Comparison of ENCODE assay signal across 14 mouse cellular contexts in genomic region chr14:22168077-22168794, GRCm38 (mm10).
A peak's percentile ranks its signal among the peaks of the same experiment; 100 is the strongest.
DNase-seq lines count a peak whose midpoint lies in the region; ATAC-seq lines count a peak whose summit lies in the region.
"Had no signal": no experiment of that assay in that cellular context is flagged by ENCODE, and none has a peak within 500 bp of the region (broad histone marks: within the 10 kb centered on the region; RNA-seq: fewer than 3 reads in every experiment).

No protein-coding gene starts in this region.

- peaks cover 7% of the 10 kb centered on the region for H3K4me1 ChIP-seq in heart, embryonic 11.5 days (ENCODE audit: control insufficient read depth, insufficient read depth, low read length)
- peaks cover 26% of the 10 kb centered on the region for H3K4me1 ChIP-seq in lung, embryonic 15.5 days
- peaks cover 24% of the 10 kb centered on the region for H3K4me1 ChIP-seq in hindbrain, embryonic 12.5 days
- peaks cover 27% of the 10 kb centered on the region for H3K4me1 ChIP-seq in neural tube, embryonic 12.5 days
- H3K4me1 ChIP-seq: liver, embryonic 13.5 days had no signal

- H3K4me2 ChIP-seq in heart, embryonic 11.5 days: peak overlapping the region; percentile 17; the same call in 1 of the 2 replicates
- H3K4me2 ChIP-seq in lung, embryonic 15.5 days: peak overlapping the region; percentile 26
- peak overlapping the region; percentile 38 for H3K4me2 ChIP-seq in hindbrain, embryonic 12.5 days (replicated peaks)
- peak overlapping the region; percentile 53 for H3K4me2 ChIP-seq in neural tube, embryonic 12.5 days (replicated peaks)
- H3K4me2 ChIP-seq: liver, embryonic 13.5 days; midbrain, embryonic 11.5 days had no signal

- intact Hi-C loops in heart, postnatal 36 days (cut with DNase I): no loop called here
- intact Hi-C loops in left cerebral cortex, postnatal 25 days (cut with DNase I): no loop called here

- ATAC-seq in heart, embryonic 11.5 days (replicated peaks; ENCODE audit: insufficient number of reproducible peaks, low FRiP score, low TSS enrichment): no peak; the same call in 1 of the 2 replicates
- peak; percentile 49 for ATAC-seq in lung, embryonic 15.5 days (ENCODE audit: borderline replicate concordance, extremely low read depth, low FRiP score, low TSS enrichment)
- ATAC-seq in hindbrain, embryonic 12.5 days (ENCODE audit: low FRiP score): peak; percentile 47; the same call in 1 of the 2 replicates
- peak; percentile 60 for ATAC-seq in neural tube, embryonic 12.5 days (ENCODE audit: low FRiP score, low read depth)
- ATAC-seq: activated CD4-positive, CD25-positive, alpha-beta regulatory T cell, adult 4 months had no signal

- DNase-seq in heart, postnatal 36 days: no peak
- no peak for DNase-seq in lung, postnatal 25 days (ENCODE audit: low spot score)
- DNase-seq in left cerebral cortex, postnatal 25 days (ENCODE audit: low spot score in 2 of 2): no peak
- DNase-seq in spleen, adult 18-20 months: no peak
- DNase-seq: cerebellum, postnatal 36 days; heart, postnatal 4 days; liver, embryonic 13.5 days; right cerebral cortex, postnatal 4 days had no signal

- H3K9me3 ChIP-seq in heart, embryonic 11.5 days (replicated peaks; ENCODE audit: control insufficient read depth, low read length): no peaks in the 10 kb centered on the region
- no peaks in the 10 kb centered on the region for H3K9me3 ChIP-seq in lung, embryonic 15.5 days
- no peaks in the 10 kb centered on the region for H3K9me3 ChIP-seq in hindbrain, embryonic 12.5 days (replicated peaks)
- H3K9me3 ChIP-seq in neural tube, embryonic 12.5 days: no peaks in the 10 kb centered on the region
- H3K9me3 ChIP-seq: liver, embryonic 13.5 days had no signal

- H3K36me3 ChIP-seq in heart, embryonic 11.5 days (ENCODE audit: control insufficient read depth, insufficient read depth, low read length): no peaks in the 10 kb centered on the region
- H3K36me3 ChIP-seq in lung, embryonic 15.5 days: no peaks in the 10 kb centered on the region
- no peaks in the 10 kb centered on the region for H3K36me3 ChIP-seq in hindbrain, embryonic 12.5 days
- no peaks in the 10 kb centered on the region for H3K36me3 ChIP-seq in neural tube, embryonic 12.5 days
- H3K36me3 ChIP-seq: liver, embryonic 13.5 days had no signal

- no peak overlapping the region for H3K27ac ChIP-seq in heart, embryonic 11.5 days (ENCODE audit: low read depth, low read length)
- no peak overlapping the region for H3K27ac ChIP-seq in lung, embryonic 15.5 days
- H3K27ac ChIP-seq in hindbrain, embryonic 12.5 days: peak overlapping the region; percentile 76
- peak overlapping the region; percentile 81; the same call in 1 of the 2 replicates for H3K27ac ChIP-seq in neural tube, embryonic 12.5 days
- H3K27ac ChIP-seq: liver, embryonic 13.5 days had no signal

- H3K27me3 ChIP-seq in heart, embryonic 11.5 days (ENCODE audit: control insufficient read depth, insufficient read depth, low read length): no peaks in the 10 kb centered on the region
- no peaks in the 10 kb centered on the region; the same call in 1 of the 2 replicates for H3K27me3 ChIP-seq in lung, embryonic 15.5 days
- 0 out of 2 replicates have a peak, but pooled peaks cover 3% of the 10 kb centered on the region for H3K27me3 ChIP-seq in hindbrain, embryonic 12.5 days
- H3K27me3 ChIP-seq in neural tube, embryonic 12.5 days (replicated peaks): no peaks in the 10 kb centered on the region

- H3K4me3 ChIP-seq in heart, embryonic 11.5 days (ENCODE audit: low read depth, low read length): no peak overlapping the region
- H3K4me3 ChIP-seq in lung, embryonic 15.5 days: no peak overlapping the region
- no peak overlapping the region for H3K4me3 ChIP-seq in hindbrain, embryonic 12.5 days
- H3K4me3 ChIP-seq in neural tube, embryonic 12.5 days: 0 out of 2 replicates have a peak overlapping the region, but pooled peaks have one; percentile 11
- H3K4me3 ChIP-seq: liver, embryonic 13.5 days had no signal

- H3K9ac ChIP-seq in heart, embryonic 11.5 days (ENCODE audit: low read depth, low read length): no peak overlapping the region
- H3K9ac ChIP-seq in lung, embryonic 15.5 days: no peak overlapping the region
- peak overlapping the region; percentile 32; the same call in 1 of the 2 replicates for H3K9ac ChIP-seq in hindbrain, embryonic 12.5 days
- H3K9ac ChIP-seq in neural tube, embryonic 12.5 days: peak overlapping the region; percentile 52; the same call in 1 of the 2 replicates
- H3K9ac ChIP-seq: liver, embryonic 13.5 days had no signal

- WGBS in heart, embryonic 11.5 days (ENCODE audit: insufficient replicate concordance): 35% methylated on average over 11 of the region's 11 CpGs
- WGBS in lung, embryonic 15.5 days: 24% methylated on average over 11 of the region's 11 CpGs
- 29% methylated on average over 11 of the region's 11 CpGs for WGBS in hindbrain, embryonic 12.5 days
- 6% methylated on average over 11 of the region's 11 CpGs for WGBS in neural tube, embryonic 12.5 days

Comparison
In these comparisons a context has a peak if more than half of its experiments do, and no peak if none do; other contexts are left out.
1. H3K27ac ChIP-seq: peak in hindbrain, embryonic 12.5 days (single experiment) and neural tube, embryonic 12.5 days (single experiment); none in heart, embryonic 11.5 days (single experiment) and lung, embryonic 15.5 days (single experiment).
2. H3K9ac ChIP-seq: peak in hindbrain, embryonic 12.5 days (single experiment) and neural tube, embryonic 12.5 days (single experiment); none in heart, embryonic 11.5 days (single experiment) and lung, embryonic 15.5 days (single experiment).
3. Peak in every context shown above with its lines, with median percentiles within 50 percentile points of each other: H3K4me2 ChIP-seq.